Mouse (Mus musculus) v-Abl transformed pro-B cells (cell line): Measurements from ENCODE around the gene Cyp4f15.
"Not testable (repeated sequence)": the region's sequence is repeated elsewhere in the genome, so short reads cannot be mapped to it uniquely, and the experiment has no call there.

Experiments
- in situ Hi-C, 2 experiments: fragments of 400-800 bp; cut with MboI; formaldehyde crosslinking; loops; one replicate each; pipeline ENCODE4 v1.15.1; 2025; ENCODE audit not compliant: unreplicated experiment in 2 of 2

Cyp4f15 gene

GRCm38 (mm10) chr17:32685048-32685750 lies at the start of gene Cyp4f15:
TSS of gene Cyp4f15 (plus strand) at chr17:32685627.
- in situ Hi-C loops: loop anchor here in 1 of 2 experiments (10.0 kb wide), 1 partner anchor 340 kb away; no protein-coding TSS in a partner anchor

GRCm38 (mm10) chr17:32636341-32636740 lies 49.1 kb upstream of the Cyp4f15 start:
- in situ Hi-C loops: no loop called here

GRCm38 (mm10) chr17:32637151-32637550 lies 48.3 kb upstream of the Cyp4f15 start:
- in situ Hi-C loops: no loop called here

GRCm38 (mm10) chr17:32646631-32647030 lies 38.8 kb upstream of the Cyp4f15 start:
- in situ Hi-C loops: loop anchor here in 1 of 2 experiments (5.0 kb wide), 1 partner anchor 129 kb away; no protein-coding TSS in a partner anchor

GRCm38 (mm10) chr17:32653860-32654259 lies 31.6 kb upstream of the Cyp4f15 start:
- in situ Hi-C loops: no loop called here

GRCm38 (mm10) chr17:32657041-32657440 lies 28.4 kb upstream of the Cyp4f15 start:
- in situ Hi-C loops: no loop called here

- in situ Hi-C loops: no loop called here
Measured at GRCm38 (mm10) chr17:32658246-32658645, 27.2 kb upstream of the Cyp4f15 start.

- in situ Hi-C loops: no loop called here
Measured at GRCm38 (mm10) chr17:32658712-32659111, 26.7 kb upstream of the Cyp4f15 start, which contains the start of gene Cyp4f40. TSS of gene Cyp4f40 (plus strand) at chr17:32658900.

- in situ Hi-C loops: no loop called here
Measured at GRCm38 (mm10) chr17:32673976-32674375, 11.5 kb upstream of the Cyp4f15 start.

- in situ Hi-C loops: no loop called here
Measured at GRCm38 (mm10) chr17:32676040-32676635, 9.3 kb upstream of the Cyp4f15 start.

GRCm38 (mm10) chr17:32680404-32680803 lies 5.0 kb upstream of the Cyp4f15 start:
- in situ Hi-C loops: loop anchor here (5.0 to 10.0 kb wide), 2 partner anchors 153 to 336 kb away; no protein-coding TSS in a partner anchor

GRCm38 (mm10) chr17:32686722-32687121 lies 1.3 kb downstream of the Cyp4f15 start:
- in situ Hi-C loops: loop anchor here in 1 of 2 experiments (10.0 kb wide), 1 partner anchor 342 kb away; no protein-coding TSS in a partner anchor

- in situ Hi-C loops: no loop called here
Measured at GRCm38 (mm10) chr17:32690959-32691358, 5.5 kb downstream of the Cyp4f15 start.

- in situ Hi-C loops: no loop called here
Measured at GRCm38 (mm10) chr17:32702826-32703225, 17.4 kb downstream of the Cyp4f15 start.

GRCm38 (mm10) chr17:32710541-32710940 lies 25.1 kb downstream of the Cyp4f15 start:
- in situ Hi-C loops: not testable (repeated sequence)

GRCm38 (mm10) chr17:32722151-32722550 lies 36.7 kb downstream of the Cyp4f15 start:
- in situ Hi-C loops: not testable (repeated sequence)

- in situ Hi-C loops: no loop called here
Measured at GRCm38 (mm10) chr17:32722771-32723170, 37.3 kb downstream of the Cyp4f15 start.

GRCm38 (mm10) chr17:32726360-32726759 lies 40.9 kb downstream of the Cyp4f15 start:
- in situ Hi-C loops: not testable (repeated sequence)

GRCm38 (mm10) chr17:32729029-32729428 lies 43.6 kb downstream of the Cyp4f15 start:
- in situ Hi-C loops: no loop called here

GRCm38 (mm10) chr17:32738406-32738805 lies 53.0 kb downstream of the Cyp4f15 start:
- in situ Hi-C loops: no loop called here

GRCm38 (mm10) chr17:32741057-32741456 lies 55.6 kb downstream of the Cyp4f15 start:
- in situ Hi-C loops: no loop called here

GRCm38 (mm10) chr17:32750611-32751010 lies 65.2 kb downstream of the Cyp4f15 start:
- in situ Hi-C loops: no loop called here
